Mouse (Mus musculus) cerebellum, postnatal 4 days (tissue): ENCODE measurements around the gene Jade2.
A peak's percentile ranks its signal among the peaks of the same experiment; 100 is the strongest.

ENCODE experiments used
- DNase-seq, 2 experiments: peaks; one replicate each; pipeline ENCODE4 v3.0.0; 2022; ENCODE audit warnings: low spot score in 2 of 2, mixed read lengths in 1 of 2

Jade2 gene

GRCm38 (mm10) chr11:51835598-51835997, 21.9 kb downstream of the Jade2 start:
- no peak for DNase-seq

DNA sequence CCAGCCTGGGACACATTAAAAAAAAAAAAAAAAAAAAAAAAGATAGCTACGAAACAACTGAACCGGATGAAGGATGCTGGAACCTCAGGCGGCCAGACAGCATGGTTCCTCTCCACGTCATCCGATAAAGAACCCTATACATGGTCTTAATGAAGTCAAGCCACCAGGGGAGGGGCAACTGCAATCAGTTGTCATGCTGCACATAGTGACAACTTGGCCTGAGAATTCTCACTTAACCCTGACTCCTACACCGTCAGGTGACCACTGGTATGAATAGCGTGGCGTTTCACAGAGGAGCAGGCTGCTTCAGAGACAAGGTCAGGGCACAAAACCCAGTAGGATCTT, 23.4 kb downstream of the Jade2 start:
- no peak for DNase-seq

GRCm38 (mm10) chr11:51833393-51834066, 23.9 kb downstream of the Jade2 start:
- DNase-seq, result no peak

DNA sequence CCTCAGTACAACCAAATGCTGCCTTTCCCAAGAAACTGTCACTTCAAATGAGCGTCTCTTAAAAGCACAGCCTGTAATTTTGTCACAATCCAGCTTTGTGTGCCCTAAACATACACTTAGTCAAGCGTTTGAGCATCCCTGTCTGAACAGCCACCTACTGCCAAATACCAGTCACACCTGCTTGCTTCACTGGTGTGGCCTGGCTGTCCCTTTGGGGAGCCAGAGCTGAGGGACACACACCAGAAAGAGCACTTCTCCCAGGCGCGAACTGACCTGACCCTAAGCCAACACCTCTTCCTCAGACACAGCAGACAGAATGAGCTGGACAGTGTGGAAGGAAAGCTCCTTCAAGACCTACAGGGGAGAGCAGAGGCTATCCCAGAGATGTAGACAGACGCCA, 24.5 kb downstream of the Jade2 start:
- no peak for DNase-seq

- DNase-seq, result peak in 1 of 2 experiments; percentile 73
Observed at GRCm38 (mm10) chr11:51831962-51832909, 25.2 kb downstream of the Jade2 start.

- DNase-seq, result no peak
Observed at GRCm38 (mm10) chr11:51824867-51825424, 32.5 kb downstream of the Jade2 start.

- DNase-seq, result no peak
Observed at GRCm38 (mm10) chr11:51823963-51824753, 33.3 kb downstream of the Jade2 start.

- DNase-seq, result no peak
Observed at GRCm38 (mm10) chr11:51823271-51823670, 34.2 kb downstream of the Jade2 start.

DNA sequence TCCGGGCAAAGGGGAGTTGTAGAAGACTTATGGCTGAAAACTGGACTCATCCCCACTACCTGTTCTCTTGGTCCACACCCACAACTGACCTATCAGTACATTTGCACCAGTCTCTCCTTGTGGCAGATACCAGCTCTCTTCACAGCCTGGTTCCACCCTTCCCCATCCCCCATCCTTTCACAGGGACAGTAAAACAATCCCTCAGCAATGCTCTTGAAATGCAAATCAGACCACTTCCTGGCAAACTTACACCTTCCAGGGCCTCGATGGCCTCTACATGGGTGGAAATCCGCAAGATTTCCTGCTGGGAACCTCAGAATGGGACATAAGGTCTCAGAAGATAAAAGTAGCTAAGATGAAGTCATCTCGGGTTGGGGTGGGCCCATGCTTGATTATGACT, 34.7 kb downstream of the Jade2 start:
- DNase-seq, result no peak

- DNase-seq, result peak; percentile 73 to 77
Observed at GRCm38 (mm10) chr11:51820861-51821260, 36.6 kb downstream of the Jade2 start.

DNA sequence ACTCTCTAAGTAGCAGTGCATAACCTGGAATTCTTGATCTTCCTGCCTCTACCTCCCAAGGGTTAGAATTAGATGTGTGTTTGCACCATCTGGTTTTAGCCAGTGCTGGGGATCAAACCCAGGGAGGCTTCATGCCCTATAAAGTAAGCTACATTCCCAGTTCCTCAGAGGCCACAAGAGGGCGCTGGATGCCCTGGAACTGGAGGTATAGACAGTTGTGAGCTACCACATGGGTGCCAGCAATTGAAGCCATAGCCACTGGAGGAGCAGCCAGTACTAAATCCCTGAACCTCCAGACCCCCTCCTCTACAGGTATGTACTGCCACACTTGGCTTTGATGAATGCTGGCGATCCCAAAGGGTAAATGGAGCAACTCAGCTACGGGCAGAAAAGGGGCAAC, 37.5 kb downstream of the Jade2 start:
- DNase-seq, result no peak

DNA sequence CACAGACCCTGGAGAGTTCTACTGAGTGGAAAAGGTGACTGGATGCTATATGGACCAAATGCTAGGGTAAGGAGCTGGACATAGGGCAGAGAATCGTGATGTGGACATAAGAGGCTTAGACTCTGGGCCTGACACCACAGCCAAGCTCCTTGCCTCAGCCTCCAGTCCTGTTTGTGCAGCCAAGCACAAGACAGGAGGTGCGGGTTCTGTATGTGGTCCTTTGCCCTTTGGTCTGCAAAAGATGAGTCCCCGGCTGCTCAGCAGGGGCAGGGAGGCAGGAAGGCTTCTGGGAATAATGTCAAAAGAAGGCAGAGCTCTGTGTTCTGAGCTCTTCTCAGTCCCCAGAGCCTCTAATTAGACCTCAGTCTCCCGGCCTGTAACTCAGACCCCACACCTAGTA, 38.6 kb downstream of the Jade2 start:
- no peak for DNase-seq

GRCm38 (mm10) chr11:51817756-51818155, 39.7 kb downstream of the Jade2 start:
- peak; percentile 78 to 89 for DNase-seq

DNA sequence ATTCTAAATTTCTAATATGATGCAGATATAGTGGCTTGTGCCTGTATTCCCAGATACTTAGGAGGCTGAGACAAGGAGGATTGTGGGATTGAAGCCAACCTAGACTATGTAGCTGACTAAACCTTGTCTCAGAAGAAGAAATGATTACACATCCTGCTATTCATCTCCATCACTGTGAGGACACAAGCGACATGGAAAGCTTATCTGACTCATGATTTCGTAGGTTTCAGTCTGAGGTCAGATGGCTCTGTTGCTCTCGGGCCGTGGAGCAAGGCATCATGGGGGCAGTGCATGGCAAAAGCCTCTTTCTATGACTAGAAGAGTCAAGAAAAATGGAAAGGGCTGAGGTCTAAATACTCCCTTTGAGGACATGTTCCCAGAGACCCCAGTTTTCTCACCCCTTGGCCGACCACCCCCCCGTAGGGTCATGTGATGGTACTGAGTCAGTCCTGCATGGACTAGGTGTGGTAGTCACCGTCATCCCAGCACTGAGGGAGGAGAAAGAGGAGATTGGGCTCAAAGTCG, 45.4 kb downstream of the Jade2 start:
- DNase-seq, result no peak

GRCm38 (mm10) chr11:51811230-51811629, 46.2 kb downstream of the Jade2 start:
- no peak for DNase-seq

DNA sequence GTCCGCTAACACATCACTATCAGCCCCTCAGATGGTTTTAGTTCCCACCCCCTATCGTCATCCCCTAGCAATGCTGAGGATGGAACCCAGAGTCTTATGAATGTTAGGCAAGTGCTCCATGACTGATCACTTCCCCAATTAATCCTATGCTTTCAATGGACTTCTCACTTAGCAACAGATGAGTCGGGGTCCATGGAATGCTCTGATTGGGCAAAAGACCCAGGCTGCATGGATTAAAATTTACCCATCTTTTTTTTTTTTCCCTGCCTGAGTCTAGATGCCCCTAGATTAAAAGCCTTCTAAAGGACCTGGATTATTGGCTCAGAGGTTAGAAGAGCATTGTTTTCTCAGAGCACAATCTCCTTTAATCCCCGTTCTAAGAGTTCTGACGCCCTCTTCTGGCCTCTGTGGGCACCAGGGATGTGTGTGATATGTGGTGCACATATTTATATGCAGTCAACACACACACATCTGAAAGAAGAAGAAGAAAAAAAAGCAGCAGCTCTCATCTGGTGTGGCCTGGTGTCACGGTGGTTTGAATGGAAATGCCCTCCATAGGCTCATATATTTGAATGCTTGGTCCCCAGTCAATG, 47.7 kb downstream of the Jade2 start:
- no peak for DNase-seq

DNA sequence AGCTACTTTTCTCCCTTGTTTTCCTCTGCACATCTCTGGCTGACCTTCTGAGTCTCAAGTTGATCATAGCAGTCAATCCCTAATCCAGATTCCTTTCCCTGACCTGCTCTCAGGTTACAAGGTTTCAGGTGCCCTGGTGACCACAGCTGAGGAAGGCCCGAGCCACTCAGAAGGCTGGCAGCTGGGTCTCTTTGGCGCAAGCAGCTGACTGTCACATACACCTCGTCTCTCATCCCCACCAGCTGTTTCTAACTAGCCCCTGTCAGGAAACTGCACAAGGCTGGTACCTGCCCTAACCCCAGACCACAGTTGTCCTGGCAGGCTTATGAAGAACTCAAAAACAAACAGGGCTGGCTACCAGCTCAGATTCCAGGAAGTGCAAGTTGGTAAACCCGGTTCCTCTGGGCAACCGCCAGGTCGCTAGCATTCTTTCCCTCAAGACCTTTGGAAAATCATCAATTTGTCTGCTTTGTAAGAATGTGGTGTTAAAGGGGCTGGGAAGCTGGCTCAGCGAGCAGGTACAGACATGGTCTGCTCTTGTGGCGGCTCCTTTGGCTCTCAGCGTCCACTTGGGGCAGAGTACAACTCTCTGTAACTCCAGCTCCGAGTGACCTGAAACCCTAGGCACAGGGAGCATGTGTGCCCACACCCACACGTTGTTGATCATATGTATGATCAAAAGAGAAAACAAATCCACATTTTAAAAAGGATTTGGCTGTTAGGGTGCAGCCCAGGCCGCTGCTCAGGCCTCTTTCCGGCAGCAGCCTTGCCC, 50.2 kb downstream of the Jade2 start:
- no peak for DNase-seq

DNA sequence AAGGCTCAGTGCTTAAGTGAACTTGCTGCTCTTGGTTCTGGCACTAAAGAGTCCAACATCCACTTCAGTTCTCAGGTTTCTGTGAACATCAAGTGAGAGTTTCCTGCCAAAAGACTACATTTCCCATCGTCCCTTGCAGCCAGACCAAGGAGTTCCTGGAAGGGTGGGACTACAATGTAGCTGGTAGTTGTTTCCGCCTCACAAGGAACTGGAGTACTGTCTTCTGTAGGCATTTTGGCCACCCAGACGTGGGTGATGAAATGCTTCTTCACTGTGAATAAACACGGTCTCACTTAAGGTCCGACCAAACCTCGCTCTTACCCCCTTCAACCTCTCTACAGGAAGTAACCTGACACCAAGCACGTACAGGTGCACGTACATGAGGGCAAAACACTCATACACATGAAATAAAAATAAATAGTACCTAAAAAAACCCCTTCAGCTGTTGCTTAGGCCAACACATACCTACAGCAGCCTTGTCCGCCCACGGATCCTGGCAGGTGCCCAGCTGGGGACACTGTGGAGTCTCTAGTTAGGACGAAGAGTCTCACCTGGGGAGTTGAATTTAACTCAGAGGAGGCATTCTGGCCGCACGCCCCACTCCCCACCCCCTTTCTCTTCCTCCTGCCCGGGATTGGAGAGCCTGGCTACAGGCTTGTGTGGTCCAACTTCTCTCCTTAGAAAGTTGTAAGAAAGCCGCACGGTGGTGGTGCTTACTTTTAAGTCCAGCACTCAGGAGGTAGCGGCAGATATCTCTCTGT, 52.1 kb downstream of the Jade2 start:
- DNase-seq, result peak in 1 of 2 experiments; percentile 62

GRCm38 (mm10) chr11:51800634-51801325, 56.7 kb downstream of the Jade2 start:
- peak in 1 of 2 experiments; percentile 1 for DNase-seq
